Mouse (Mus musculus) kidney, adult 11 months (tissue): ENCODE measurements at regions not wholly inside any gene's neighbourhood (a gene's known extent, or its start where the extent isn't known, plus 50 kb on each side); places are given as distances from the start of the nearest gene placed in this dataset.

Source experiments
- DNase-seq: peaks from one replicate; pipeline ENCODE4 v3.0.0; 2022

DNA sequence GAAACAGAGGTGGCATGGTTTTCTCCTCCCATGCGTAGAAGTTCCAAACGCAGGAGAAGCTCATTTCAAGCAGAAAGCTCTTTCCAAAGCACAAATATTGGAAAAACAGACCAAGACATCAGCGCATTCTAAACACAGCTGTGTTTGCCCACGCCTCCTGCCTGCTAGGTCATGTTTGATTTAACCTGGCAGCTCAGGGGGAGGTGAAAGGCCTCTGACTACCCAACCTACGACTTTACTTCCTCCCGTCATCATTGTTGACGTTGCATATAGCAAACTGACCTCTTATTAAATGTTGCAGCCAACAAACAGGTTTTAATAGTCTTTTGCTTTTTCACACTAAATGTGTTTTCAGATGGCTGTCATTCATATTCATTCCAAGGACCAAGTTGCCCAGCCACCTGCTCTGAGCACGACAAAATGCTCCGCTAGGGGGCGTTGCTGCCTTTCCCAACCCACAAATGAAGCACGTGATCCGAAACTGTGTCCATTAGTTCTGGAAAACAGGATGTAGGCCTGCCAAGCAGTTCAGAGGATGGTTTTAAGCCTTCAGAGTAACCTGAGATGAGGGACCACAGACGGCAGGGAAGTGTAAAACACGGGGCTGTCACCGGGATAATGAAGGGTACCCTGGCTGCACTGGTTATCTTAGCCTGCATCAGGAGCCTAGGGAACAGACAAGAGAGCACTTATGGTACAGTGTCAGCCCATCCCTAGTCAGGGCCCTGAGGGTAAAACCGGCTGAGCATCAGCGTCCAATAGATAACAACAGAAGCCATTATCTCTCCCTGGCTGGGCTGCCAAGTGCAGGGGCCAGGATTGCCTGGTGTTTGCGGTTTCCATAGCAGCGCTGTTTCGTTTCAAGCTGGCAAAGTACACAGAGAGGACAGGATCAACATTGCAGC, 67.6 kb upstream of the Noct start:
- peak; percentile 51 for DNase-seq

- DNase-seq = no peak
Observed at GRCm38 (mm10) chr3:51157291-51157650, 67.0 kb upstream of the Noct start.

DNA sequence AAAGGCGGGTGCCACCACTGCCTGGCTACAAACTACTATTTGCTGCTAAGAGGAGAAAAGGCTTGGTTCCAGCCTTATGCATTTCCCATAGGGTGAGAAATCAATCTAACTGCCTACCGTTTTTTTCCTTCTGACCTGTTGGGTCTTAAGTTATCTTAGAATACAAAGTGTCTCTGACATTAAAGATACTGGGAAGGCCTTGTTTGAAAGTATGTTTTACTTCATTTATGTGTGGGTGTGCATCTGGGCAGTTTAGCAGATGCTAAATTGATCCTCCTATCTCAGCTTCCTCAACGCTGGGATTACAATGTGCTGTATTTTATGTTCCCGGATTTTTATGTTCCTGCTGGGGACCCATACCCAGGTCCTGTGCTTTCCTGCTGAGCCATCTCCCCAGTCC, 65.8 kb upstream of the Noct start:
- DNase-seq = no peak

- DNase-seq = no peak
Observed at GRCm38 (mm10) chr3:51159322-51159721, 64.9 kb upstream of the Noct start.

GRCm38 (mm10) chr3:51159881-51160280, 64.4 kb upstream of the Noct start:
- no peak for DNase-seq

GRCm38 (mm10) chr3:51160625-51161024, 63.6 kb upstream of the Noct start:
- DNase-seq = no peak

DNA sequence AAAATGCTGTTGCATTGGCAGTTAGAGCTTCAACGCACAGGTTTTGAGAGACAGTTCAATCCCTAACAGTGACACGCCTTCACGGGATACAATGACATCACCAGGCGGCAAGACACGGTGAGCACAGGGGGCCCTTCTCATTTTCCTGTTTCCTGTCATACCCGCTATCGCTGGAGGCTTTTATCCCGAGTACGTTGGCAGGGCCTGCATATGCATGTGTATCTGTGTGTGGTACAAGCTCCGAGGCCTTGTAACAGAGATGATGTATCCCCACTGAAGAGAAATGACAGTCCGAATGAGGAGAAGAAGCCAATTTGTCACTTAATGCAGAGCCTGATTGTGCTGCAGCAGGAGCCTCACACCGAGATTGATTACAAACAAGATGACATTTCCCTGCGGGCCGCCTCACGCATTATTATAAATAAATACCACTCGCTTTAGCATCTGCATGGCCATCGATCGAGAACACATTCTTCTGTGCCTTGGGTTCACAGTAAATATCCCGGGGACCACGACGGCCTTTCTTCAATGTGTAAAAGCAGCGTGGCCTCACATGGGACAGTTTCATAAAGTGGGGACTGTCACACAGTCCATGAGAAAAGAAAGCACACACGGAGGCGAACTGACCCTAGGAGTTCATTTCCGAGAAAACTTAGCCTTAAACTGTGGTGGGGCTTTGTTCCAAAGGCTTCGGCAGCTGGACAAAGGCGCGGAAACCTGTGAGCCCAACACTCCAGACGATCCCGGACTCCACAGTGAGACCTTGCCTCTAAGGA, 54.9 kb upstream of the Noct start:
- no peak for DNase-seq

DNA sequence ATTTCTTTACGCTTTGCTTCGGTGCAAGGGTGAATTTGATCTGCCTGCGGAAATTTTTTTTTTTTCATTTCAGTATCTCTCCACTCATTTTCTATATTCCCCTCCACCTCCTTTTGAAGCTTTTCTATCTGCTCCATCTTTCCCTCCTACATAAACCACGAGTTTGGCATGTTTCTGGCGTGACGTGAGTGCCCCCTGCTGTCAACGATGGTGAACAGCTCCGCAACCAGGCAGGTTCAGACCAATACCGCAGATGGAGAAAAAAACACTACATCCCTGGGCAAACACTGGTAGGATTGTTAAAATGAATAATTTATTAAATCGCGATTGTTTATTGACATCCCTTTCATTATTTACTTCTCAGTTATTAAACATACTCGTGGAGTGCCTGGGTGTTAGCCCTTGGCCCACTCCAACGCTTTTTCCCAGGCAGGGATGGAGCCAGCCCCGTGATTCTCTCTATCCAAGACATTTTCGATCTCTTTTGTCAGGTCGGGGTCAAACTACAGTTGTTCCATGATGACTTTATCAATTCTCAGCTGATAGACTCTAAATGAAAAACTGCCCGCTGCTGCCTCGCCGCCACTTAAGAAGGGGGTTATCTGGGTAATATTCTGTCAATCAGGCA, 53.9 kb upstream of the Noct start:
- peak; percentile 70 for DNase-seq
